Mouse (Mus musculus) lung, postnatal 25 days (tissue): ENCODE results near the gene Lrrc61.
A peak's percentile ranks its signal among the peaks of the same experiment; 100 is the strongest.

Experiments
- DNase-seq: peaks from one replicate; pipeline ENCODE4 v3.0.0; 2022; ENCODE audit warnings: low spot score

Lrrc61 gene

DNA sequence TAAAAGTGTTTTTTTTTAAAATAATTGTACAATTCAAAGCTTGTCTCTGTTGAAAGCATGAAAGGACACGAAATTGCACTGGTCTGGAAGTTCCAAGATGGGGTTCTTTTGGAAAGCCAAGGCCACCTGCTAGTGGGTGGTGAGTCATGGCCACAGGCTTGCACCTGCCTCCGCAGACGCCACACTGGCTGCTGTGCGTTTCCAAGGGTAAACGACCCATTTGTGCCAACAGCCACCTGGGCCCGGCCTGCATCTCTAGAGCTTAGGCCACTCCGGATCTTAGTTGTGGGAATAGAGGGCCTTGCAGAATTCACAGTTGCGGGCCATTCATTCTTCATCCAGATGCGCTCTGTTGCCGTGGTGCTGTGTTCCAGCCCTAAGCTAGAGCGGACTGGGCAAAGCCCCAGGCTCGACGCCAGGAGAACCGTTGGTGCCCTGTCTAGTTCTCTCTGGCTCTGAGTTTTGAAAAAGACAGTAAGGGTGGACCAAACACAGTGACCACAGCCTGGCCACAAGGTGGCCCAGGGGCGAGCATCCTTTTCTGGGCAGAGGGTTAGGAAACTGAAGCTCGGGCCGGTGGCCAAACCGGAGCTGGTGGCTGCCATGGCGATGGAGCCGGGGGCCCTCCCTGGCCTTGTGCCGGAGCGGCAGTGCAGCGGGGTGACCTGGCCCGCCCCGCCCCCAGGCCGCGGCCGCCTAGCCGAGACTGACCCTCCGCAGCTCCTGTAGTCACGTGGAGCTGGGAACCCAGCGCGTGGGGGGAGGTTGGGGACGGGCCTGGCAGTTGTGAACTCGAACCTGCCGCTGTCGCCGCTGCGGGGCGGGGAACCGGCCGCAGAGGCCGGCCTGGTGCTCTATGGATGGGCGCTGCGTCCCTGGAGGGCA is 38.8 kb downstream of the Lrrc61 start, which contains the start of the genes Repin1 and Gm44965:
Gene Repin1, plus strand, starts transcription at position 726 of the 885 bp plus-strand sequence.
Gene Gm44965, plus strand, starts transcription at position 784 of the 885 bp plus-strand sequence.
- DNase-seq = peak; percentile 89

DNA sequence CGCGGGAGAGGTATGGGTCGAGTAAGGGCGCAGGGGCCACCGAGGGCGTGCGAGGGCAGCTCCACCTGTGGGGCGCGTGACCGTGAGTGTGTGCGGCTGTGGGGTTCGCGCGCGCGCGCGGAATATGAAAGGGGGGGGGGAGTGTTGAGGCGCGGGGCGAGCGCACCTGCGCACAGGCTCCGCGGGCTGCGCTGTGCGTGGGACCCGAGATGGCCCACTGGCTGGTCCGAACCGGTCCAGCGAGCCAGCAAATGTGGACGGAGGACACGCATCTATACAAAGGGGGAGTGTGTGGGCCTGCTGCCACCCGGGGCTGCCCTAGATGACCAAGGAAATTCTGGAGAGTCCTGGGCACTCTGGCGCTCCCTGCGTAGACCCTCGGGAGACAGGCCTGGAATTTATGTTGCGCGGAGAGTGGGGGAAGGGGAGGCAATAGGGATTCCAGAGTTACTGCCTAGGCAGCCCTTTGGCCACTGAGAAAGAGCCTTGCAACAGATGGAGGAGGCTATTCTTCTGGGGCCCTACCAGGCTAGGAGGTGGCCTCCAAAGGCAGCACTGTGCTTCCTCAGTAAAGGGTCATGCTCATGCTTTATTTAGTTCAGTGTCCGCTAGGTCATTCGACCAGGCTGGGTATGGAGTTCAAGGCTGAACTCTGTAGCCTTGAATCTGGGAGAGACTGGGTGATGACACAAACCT is 39.6 kb downstream of the Lrrc61 start:
- no peak for DNase-seq

DNA sequence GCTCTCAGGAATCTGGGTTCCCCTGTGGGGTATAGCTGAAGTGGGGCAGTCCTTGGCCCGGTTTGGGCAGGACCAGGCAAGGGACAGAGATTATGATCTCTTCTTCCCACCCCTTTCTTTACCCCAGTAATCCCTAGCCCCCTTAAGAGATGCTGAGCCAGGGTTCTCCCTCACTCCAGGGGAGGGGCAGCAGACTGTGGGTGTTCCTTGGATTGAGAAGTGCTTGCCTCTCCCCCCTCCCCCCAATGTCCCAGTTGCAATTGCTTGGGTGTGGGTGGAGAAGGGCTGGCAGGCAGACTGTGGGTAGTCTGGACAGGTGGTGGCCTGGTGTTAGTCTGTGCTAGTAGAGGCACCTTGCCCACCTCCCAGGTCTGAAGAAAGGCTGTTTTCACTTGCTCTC is 40.7 kb downstream of the Lrrc61 start:
- DNase-seq = no peak

DNA sequence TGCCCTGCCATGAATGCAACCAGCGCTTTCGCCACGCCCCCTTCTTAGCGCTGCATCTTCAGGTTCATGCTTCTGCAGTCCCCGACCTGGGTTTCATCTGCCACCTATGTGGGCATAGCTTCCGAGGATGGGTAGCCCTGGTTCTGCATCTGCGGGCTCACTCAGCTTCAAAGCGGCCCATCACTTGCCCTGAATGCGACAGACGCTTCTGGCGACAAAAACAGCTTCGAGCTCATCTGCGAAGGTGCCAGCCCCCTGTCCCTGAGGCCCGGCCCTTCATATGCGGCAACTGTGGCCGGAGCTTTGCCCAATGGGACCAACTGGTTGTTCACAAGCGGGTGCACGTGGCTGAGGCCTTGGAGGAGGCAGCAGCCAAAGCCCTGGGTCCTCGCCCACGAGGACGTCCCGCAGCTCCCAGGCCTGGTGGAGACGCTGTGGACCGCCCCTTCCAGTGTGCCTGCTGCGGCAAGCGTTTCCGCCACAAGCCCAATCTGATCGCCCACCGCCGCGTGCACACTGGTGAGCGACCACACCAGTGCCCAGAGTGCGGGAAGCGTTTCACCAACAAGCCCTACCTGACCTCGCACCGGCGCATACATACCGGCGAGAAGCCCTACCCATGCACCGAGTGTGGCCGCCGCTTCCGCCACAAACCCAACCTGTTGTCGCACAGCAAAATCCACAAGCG is 42.1 kb downstream of the Lrrc61 start:
- no peak for DNase-seq

DNA sequence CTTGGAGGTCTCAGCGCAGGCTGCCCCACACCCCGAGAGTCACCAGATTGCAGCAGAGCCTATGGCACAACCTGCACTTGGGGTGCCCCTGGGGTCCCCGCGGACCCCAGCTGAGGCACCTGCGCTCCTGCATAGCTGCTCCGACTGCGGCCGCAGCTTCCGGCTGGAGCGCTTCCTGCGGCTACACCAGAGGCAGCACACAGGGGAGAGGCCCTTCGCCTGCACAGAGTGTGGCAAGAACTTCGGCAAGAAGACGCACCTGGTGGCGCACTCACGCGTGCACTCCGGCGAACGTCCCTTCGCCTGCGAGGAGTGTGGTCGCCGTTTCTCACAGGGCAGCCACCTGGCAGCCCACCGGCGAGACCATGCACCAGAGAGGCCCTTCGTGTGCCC is 42.6 kb downstream of the Lrrc61 start:
- DNase-seq = no peak

DNA sequence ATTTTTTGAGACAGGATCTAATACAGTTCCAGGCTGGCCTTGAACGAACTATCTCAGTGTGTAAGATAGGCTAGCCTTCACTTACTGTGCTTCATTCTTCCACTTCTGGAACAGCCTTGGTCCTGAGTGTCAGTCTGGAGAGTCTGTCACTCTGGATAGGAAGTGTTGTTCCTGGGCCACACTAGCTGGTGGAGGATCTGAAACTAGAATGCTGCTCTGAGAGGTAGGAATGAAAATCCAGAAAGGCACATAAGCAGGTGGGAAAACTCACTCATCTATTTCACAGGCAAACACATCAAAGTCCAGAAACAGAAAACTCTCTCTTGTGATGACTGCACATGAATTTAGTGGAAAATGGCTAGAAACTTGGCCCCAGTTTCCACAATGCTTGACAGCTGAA is 46.0 kb downstream of the Lrrc61 start:
- DNase-seq = no peak

DNA sequence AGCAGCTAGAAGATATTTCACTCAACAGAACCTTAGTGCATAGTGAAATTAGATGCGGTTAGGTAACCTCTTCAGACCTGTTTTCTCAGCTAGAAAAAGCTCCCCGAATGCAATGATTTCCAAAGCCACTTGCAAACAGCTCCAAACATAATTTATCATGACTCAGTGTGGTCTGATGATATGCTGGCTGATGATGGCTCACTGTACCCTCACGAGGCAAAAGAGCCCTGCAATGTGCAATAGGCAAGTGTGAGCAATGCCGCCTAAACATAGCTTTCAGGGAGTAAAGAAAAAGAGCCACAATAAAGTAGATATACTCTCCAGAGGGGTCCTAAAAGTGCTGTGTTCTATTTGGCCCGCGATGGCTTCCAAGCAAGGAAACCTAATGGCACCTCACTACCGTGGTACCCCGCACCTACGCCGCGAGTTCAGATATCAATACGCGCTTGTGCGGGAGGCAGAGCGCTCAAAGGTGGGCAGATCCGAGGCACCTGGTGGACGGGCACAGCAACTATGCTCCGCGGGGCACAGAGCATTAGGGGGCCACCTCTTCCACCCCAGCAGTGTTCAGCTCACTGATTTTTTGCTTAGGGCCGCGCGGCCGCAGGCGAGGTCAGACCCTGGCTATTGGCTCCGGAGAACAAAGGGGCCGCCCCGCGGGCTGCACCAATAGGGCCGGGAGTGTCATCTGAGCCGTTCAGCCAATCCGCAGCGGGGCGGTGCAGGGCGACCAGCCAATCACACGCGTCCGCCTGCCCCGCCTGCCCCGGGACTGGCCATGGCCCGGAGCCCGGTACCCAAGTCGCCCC is 46.9 kb downstream of the Lrrc61 start, which contains the start of gene Zfp775:
Gene Zfp775, plus strand, starts transcription at position 793 of the 809 bp plus-strand sequence.
- peak; percentile 97 for DNase-seq

DNA sequence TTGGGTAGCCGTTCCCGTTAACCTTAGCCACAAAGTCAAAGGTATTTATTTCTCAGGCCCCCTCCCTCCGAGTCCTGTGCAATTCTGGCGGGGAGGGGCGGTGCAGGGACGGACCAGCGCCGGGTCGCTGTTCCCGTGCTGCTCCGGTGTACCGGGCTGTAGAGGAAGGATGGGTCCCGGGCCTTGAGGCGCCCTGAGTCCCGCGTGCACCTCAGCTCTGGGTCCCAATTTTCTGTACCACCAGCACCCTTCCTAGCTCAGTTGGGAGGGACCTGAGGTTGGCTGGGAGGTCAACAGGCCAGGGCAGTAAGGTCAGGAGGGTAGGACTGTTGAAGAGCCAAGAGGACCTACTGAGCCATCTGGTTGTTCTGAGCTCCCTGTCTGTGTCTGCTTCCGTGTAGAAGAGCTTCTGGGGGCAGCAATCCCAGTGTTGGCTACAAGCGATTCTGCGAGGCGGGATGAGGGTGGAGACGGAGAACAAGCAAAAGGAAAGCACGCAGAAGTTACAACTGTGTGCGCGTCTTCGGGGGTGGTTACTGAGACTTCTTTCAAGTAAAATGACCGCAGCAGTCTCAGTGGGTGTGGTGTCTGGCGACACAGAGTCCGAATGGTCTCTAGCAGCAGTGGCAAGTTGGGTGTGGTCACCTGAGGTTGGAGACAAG is 47.6 kb downstream of the Lrrc61 start:
- DNase-seq = peak; percentile 15

DNA sequence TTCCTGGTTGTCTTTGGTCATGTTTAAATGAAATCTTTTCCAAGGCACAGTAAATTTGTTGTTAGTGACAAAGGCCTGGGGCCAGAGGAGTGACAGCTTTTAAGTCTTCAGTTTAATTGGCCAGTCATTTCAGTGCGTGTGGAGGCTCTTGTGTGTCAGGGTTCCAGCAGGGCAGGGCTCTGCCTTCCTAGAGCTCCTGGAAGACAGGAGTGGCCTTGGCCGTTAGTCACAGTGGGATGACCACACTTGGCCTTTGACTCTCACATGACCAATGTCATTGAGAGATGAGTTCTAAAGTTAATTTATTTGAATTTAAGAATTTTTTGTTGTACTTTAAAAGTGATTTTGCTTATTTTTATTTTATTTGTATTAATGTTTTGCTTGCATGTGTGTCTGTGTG is 53.5 kb downstream of the Lrrc61 start:
- no peak for DNase-seq

DNA sequence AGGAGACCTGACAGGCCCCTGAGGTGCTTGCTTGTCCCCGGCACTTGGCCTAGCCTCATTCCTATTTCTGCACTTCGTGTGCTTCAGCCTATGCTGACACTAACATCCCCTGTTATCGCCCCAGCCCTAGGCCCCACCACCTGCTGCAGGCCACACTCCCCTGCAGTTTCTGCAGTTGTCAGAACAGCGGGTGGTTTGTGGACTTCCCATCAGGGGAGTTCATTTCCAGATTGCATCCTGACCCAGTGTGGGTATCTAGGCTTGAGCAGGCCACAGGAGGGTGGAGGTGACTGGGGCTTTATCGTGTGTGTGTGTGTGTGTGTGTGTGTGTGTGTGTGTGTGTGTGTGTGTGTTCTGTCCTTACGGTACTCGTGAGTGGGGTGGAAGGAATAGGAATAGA is 54.9 kb downstream of the Lrrc61 start:
- DNase-seq = no peak

DNA sequence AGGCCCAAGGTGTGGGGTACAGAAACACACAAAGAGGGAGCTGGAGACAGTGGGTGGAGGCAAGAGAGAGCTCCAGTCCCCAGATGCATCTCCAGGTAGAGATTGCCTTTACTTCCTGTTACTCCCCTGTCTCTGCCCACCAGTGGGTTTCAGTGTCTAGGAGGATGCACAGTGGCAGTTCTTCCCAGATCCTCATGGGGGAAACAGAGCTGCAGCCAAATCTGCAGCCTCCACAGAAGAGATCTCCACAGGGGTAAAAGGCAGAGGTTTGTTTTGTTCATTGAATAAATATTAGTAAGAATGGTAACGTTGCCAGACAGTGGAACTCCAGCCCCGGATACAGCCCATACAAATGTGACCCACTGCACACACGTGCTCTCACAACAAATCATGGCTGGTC is 56.1 kb downstream of the Lrrc61 start:
- no peak for DNase-seq

DNA sequence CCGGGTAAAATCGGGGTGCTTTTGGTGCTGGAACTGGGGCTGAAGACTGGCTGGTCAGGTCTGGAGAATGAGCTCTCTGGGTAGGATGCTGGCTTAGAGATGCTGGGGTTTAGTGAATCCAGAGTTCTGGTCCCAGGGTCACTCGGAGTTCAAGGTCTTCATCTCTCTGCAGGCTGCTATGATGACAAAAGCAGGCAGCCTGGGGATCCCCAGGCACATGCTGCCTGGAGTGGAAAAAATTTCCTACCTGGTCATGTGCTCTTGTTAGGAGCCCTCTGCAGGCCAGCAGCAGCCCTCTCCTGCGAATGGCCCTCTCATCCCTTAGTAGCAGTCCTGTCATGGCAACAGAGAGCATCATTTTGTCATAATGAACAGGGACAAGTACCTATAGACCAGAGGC is 58.9 kb downstream of the Lrrc61 start:
- DNase-seq = no peak

DNA sequence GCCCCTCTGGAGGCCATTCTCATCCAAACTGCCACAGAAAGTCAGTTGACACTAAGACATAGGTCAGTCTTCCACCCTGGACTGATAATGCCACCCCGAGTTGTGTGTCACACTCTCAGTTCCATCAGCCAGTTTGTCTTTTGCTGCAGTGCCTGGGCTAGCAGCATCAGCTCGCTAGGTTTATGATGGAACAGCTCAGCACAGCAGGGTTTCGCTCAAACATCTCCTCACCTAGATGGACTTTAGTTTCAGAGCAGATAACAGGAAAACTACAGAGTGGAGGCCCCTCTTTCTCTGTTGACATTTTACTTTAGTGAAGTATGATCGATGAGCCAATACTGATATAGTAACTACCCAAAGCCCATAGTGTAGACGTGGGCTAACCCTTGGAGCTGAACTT is 60.2 kb downstream of the Lrrc61 start:
- no peak for DNase-seq

DNA sequence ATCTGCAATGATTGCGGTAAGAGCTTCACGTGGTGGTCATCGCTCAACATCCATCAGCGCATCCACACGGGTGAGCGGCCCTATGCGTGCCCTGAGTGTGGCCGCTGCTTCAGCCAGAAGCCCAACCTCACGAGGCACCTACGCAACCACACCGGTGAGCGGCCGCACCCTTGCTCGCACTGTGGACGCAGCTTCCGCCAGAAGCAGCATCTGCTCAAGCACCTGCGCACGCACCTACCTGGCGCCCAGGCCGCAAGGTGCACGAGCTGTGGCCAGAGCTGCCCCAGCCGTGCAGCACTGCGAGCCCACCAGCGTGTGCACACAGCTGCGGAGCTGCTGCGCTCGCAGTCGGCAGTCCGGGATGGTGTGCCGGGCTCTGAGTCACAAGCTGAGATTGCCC is 65.4 kb downstream of the Lrrc61 start:
- DNase-seq = no peak
